Comparison of ENCODE assay signal across 8 mouse cellular contexts in the genomic region with DNA sequence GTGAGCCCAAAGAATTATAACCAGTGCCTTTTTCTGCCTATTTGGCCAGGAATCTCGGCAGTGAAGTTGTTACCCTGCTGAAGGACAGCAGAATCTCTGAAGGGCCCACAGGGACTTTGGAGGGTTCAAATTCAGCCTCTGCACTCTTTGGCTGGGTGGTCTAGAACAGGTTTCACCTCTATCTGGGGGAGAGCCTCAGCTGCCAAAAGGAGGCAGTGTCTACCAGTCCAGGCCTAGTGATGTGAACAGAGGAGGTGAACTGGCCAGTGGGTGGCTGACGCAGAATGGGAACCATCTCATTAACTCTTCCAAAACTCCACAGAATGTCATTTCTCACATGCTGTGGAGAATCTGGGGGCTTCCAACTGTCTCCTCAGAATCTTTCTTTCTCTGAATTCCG. TPM values are rescaled to one million over a fixed set of nuclear protein-coding genes. Genes with fewer than 3 reads are reported as not detected.
DNase-seq lines count a peak whose midpoint lies in the region; ATAC-seq and TF ChIP-seq lines count a peak whose summit lies in the region.

No protein-coding gene starts in this region.

- DNase-seq in lung, adult 2 months, result peak; percentile 23
- DNase-seq in lung, postnatal 36 days, result no peak
- peak; percentile 66 for DNase-seq in induced T-regulatory cell, adult 2 months (ENCODE audit: low read depth)
- DNase-seq in c-Kit-positive CD71-positive TER-119-positive erythroid progenitor cells, embryonic 14.5 days (ENCODE audit: low spot score), result no peak
- no peak for DNase-seq in natural killer cell, adult 2 months (ENCODE audit: low spot score in 2 of 2)

- H3K36me3 ChIP-seq in embryonic facial prominence, embryonic 12.5 days, result 0 out of 2 replicates have a peak, but pooled peaks cover 6% of the 10 kb centered on the region
- H3K36me3 ChIP-seq in midbrain, embryonic 15.5 days (replicated peaks), result no peaks in the 10 kb centered on the region; the same call in 1 of the 2 replicates

- H3K27me3 ChIP-seq in embryonic facial prominence, embryonic 12.5 days, result 0 out of 2 replicates have a peak, but pooled peaks cover 2% of the 10 kb centered on the region
- peaks cover 6% of the 10 kb centered on the region; the same call in 1 of the 2 replicates for H3K27me3 ChIP-seq in midbrain, embryonic 15.5 days (replicated peaks)

- ATAC-seq in embryonic facial prominence, embryonic 12.5 days (ENCODE audit: insufficient number of reproducible peaks, insufficient read depth, low FRiP score, low TSS enrichment), result no peak
- ATAC-seq in midbrain, embryonic 15.5 days (replicated peaks), result 0 out of 2 replicates have a peak, but pooled peaks have one; percentile 24
- ATAC-seq in inflammation-experienced regulatory T-cells, adult 6 months, result no peak

- peak overlapping the region; percentile 89 for H3K4me2 ChIP-seq in embryonic facial prominence, embryonic 12.5 days (replicated peaks)
- peak overlapping the region; percentile 90 for H3K4me2 ChIP-seq in midbrain, embryonic 15.5 days

- no peak for TF ChIP-seq POLR2A in lung, adult 2 months (IDR thresholded peaks at IDR 0.05; ENCODE audit: borderline replicate concordance, extremely low read depth, low read depth, low read length)

- H3K4me3 ChIP-seq in lung, adult 2 months (replicated peaks; ENCODE audit: extremely low read depth, low read depth, low read length), result peak overlapping the region; percentile 93
- H3K4me3 ChIP-seq in embryonic facial prominence, embryonic 12.5 days, result peak overlapping the region; percentile 81
- H3K4me3 ChIP-seq in midbrain, embryonic 15.5 days, result peak overlapping the region; percentile 99

- no peak overlapping the region for H3K9ac ChIP-seq in embryonic facial prominence, embryonic 12.5 days
- peak overlapping the region; percentile 93; the same call in 1 of the 2 replicates for H3K9ac ChIP-seq in midbrain, embryonic 15.5 days

- WGBS in lung, adult 2 months, result 32% methylated on average over 3 of the region's 3 CpGs
- 34% methylated on average over 3 of the region's 3 CpGs for WGBS in embryonic facial prominence, embryonic 12.5 days
- WGBS in midbrain, embryonic 15.5 days, result 31% methylated on average over 3 of the region's 3 CpGs

- H3K4me1 ChIP-seq in lung, adult 2 months (ENCODE audit: control insufficient read depth, insufficient read depth, low read length), result peaks cover 6% of the 10 kb centered on the region; the same call in 1 of the 2 replicates
- H3K4me1 ChIP-seq in embryonic facial prominence, embryonic 12.5 days, result peaks cover 17% of the 10 kb centered on the region
- H3K4me1 ChIP-seq in midbrain, embryonic 15.5 days, result peaks cover 19% of the 10 kb centered on the region

- H3K9me3 ChIP-seq in embryonic facial prominence, embryonic 12.5 days, result no peaks in the 10 kb centered on the region
- no peaks in the 10 kb centered on the region for H3K9me3 ChIP-seq in midbrain, embryonic 15.5 days

- peak overlapping the region; percentile 84; the same call in 1 of the 2 replicates for H3K27ac ChIP-seq in embryonic facial prominence, embryonic 12.5 days
- H3K27ac ChIP-seq in midbrain, embryonic 15.5 days, result peak overlapping the region; percentile 91

- TF ChIP-seq CTCF in lung, adult 2 months (IDR thresholded peaks at IDR 0.05; ENCODE audit: insufficient read depth, low read length), result 0 out of 2 replicates have a peak, but pooled peaks have one; percentile 32

RNA-seq across cellular contexts. Expression of a gene that starts 0.7 kb away (rescaled TPM):
- polyA plus RNA-seq in lung, adult 2 months (2012; rRNA removed), result 39.9 and 47.4 TPM in 2 replicates
- polyA plus RNA-seq in embryonic facial prominence, embryonic 12.5 days (2016; fragmentation: Nextera tagmentation; extraction: Ambion mirVana), result 24.0 and 26.3 TPM in 2 replicates
- 29.6 and 29.7 TPM in 2 replicates for polyA plus RNA-seq in midbrain, embryonic 15.5 days (2015; fragmentation: Nextera tagmentation; extraction: Ambion mirVana)
- polyA plus RNA-seq in inflammation-experienced regulatory T-cells, adult 6 months (2017; shearing (Covaris generic)), result 100 to 1,000 TPM in 2 of 3 experiments, 10 to 100 TPM in 1; 86.1 to 123 (median 103) TPM

RNA-seq across cellular contexts. Expression of a gene that starts 9.6 kb away (rescaled TPM):
- 20.8 and 24.4 TPM in 2 replicates for polyA plus RNA-seq in lung, adult 2 months (2012; rRNA removed)
- polyA plus RNA-seq in embryonic facial prominence, embryonic 12.5 days (2016; fragmentation: Nextera tagmentation; extraction: Ambion mirVana), result 37.5 and 41.1 TPM in 2 replicates
- polyA plus RNA-seq in midbrain, embryonic 15.5 days (2015; fragmentation: Nextera tagmentation; extraction: Ambion mirVana), result 39.6 and 41.0 TPM in 2 replicates
- polyA plus RNA-seq in inflammation-experienced regulatory T-cells, adult 6 months (2017; shearing (Covaris generic)), result 10 to 100 TPM; 49.2 to 57.0 (median 50.5) TPM

Comparison
In these comparisons a context has a peak if more than half of its experiments do, and no peak if none do; other contexts are left out.
1. DNase-seq: peak in lung, adult 2 months (single experiment) and induced T-regulatory cell, adult 2 months (single experiment); none in lung, postnatal 36 days (single experiment), c-Kit-positive CD71-positive TER-119-positive erythroid progenitor cells, embryonic 14.5 days (single experiment) and natural killer cell, adult 2 months (0 of 2).
2. Peak in every context shown above with its lines, with median percentiles within 50 percentile points of each other: H3K4me3 ChIP-seq.